Mouse (Mus musculus) E14TG2a.4 (cell line): ENCODE data around the gene Pafah1b1.

Source experiments
- CTCF ChIP-seq: conservative IDR thresholded peaks from 2 replicates; pipeline ENCODE4 v1.5.1; 2014; ENCODE audit warnings: low read length
- NANOG ChIP-seq: IDR thresholded peaks from 2 replicates; pipeline ENCODE4 v1.6.1; 2014; ENCODE audit warnings: borderline replicate concordance, low read length, mixed read lengths
- POU5F1 ChIP-seq: IDR thresholded peaks from 2 replicates; pipeline ENCODE4 v1.6.1; 2014; ENCODE audit warnings: low read length, borderline replicate concordance

GRCm38 (mm10) chr11:74771234-74771633 is 46.8 kb upstream of the Pafah1b1 start:
- TF ChIP-seq CTCF, result no peak
- TF ChIP-seq POU5F1, result no peak
- TF ChIP-seq NANOG, result no peak
